Mouse (Mus musculus) embryonic facial prominence, embryonic 15.5 days (tissue): Measurements from ENCODE around the gene Acox3. TPM values are rescaled to one million over a fixed set of nuclear protein-coding genes. Genes with fewer than 3 reads are reported as not detected.

Experiments used
- ATAC-seq: fragments of 200-750 bp; cut with Nextera tagmentation; 2 replicates; pipeline ENCODE4 v1.8.0; 2017; ENCODE audit warnings: low read depth, moderate TSS enrichment; ENCODE audit not compliant: insufficient number of reproducible peaks, low FRiP score, low TSS enrichment
- H3K27ac ChIP-seq: fragments of 300-500 bp; sonication (generic); replicated peaks from 2 replicates; pipeline ENCODE4 v1.5.1; 2015; ENCODE audit warnings: mild to moderate bottlenecking, inconsistent platforms
- H3K27me3 ChIP-seq: fragments of 300-500 bp; sonication (generic); 2 replicates; pipeline ENCODE4 v1.6.1; 2015; ENCODE audit warnings: inconsistent platforms
- H3K36me3 ChIP-seq: fragments of 300-500 bp; sonication (generic); 2 replicates; pipeline ENCODE4 v1.6.1; 2015; ENCODE audit warnings: mild to moderate bottlenecking, inconsistent platforms
- H3K4me1 ChIP-seq: fragments of 300-500 bp; sonication (generic); 2 replicates; pipeline ENCODE4 v1.6.1; 2015; ENCODE audit warnings: inconsistent platforms
- H3K4me2 ChIP-seq: fragments of 300-500 bp; sonication (generic); replicated peaks from 2 replicates; pipeline ENCODE4 v1.6.1; 2015; ENCODE audit warnings: mild to moderate bottlenecking, inconsistent platforms
- H3K4me3 ChIP-seq: fragments of 300-500 bp; sonication (generic); replicated peaks from 2 replicates; pipeline ENCODE4 v1.5.1; 2015; ENCODE audit warnings: mild to moderate bottlenecking, inconsistent platforms
- H3K9ac ChIP-seq: fragments of 300-500 bp; sonication (generic); 2 replicates; pipeline ENCODE4 v1.6.1; 2015; ENCODE audit warnings: inconsistent platforms
- H3K9me3 ChIP-seq: fragments of 300-500 bp; sonication (generic); replicated peaks from 2 replicates; pipeline ENCODE4 v1.6.1; 2016; ENCODE audit warnings: inconsistent platforms
- WGBS: fragments of 180-500 bp; shearing (Covaris S2); methylation state at CpG from one replicate; pipeline ENCODE4 v1.1.7; 2015; 5-methylcytosine and 5-hydroxymethylcytosine counted together
- polyA plus RNA-seq: library from polyadenylated mRNA; unstranded; fragments of >200 nt; fragmentation: Nextera tagmentation; extraction: Ambion mirVana; gene quantifications from 2 replicates; pipeline ENCODE4 v1.2.1, GENCODE M21; 2015

The Acox3 gene
- polyA plus RNA-seq, 1 experiment from 2014 or later: 13.7 TPM

- 66% methylated on average over 11 of the region's 11 CpGs for WGBS
- H3K27ac ChIP-seq: no peak overlapping the region
- no peak for ATAC-seq
- no peak overlapping the region for H3K4me3 ChIP-seq
- H3K27me3 ChIP-seq: no peaks in the 10 kb centered on the region
- no peaks in the 10 kb centered on the region for H3K36me3 ChIP-seq
- H3K9me3 ChIP-seq: no peaks in the 10 kb centered on the region
- no peak overlapping the region for H3K9ac ChIP-seq
- peaks cover 37% of the 10 kb centered on the region for H3K4me1 ChIP-seq
- H3K4me2 ChIP-seq: no peak overlapping the region
These were observed 29.1 kb downstream of the Acox3 start for GRCm38 (mm10) chr5:35611900-35612299.

DNA sequence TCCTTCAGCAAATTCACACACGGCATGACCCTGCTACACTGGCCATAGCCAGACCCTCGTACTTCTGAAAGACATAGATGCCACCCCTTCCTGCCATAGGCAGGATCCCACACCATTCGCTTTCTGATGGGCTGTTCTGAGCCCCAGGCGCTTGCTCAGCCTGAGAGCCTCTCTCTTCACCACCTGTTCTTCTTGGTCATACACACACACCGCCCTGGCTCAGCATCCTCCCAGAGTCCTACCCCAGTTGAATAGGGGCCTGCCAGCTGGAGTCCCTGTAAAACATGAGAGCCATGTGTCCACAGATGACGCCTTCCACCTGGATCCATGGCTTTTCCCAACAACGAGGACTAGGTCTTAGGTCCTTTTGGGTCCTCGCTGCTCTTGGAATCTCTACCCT, 29.9 kb downstream of the Acox3 start:
- H3K36me3 ChIP-seq: no peaks in the 10 kb centered on the region
- peaks cover 39% of the 10 kb centered on the region for H3K4me1 ChIP-seq
- H3K27me3 ChIP-seq: no peaks in the 10 kb centered on the region
- H3K27ac ChIP-seq: no peak overlapping the region
- no peak overlapping the region for H3K4me2 ChIP-seq
- ATAC-seq: no peak
- H3K9ac ChIP-seq: no peak overlapping the region
- H3K4me3 ChIP-seq: no peak overlapping the region
- 85% methylated on average over 8 of the region's 8 CpGs for WGBS
- H3K9me3 ChIP-seq: no peaks in the 10 kb centered on the region

DNA sequence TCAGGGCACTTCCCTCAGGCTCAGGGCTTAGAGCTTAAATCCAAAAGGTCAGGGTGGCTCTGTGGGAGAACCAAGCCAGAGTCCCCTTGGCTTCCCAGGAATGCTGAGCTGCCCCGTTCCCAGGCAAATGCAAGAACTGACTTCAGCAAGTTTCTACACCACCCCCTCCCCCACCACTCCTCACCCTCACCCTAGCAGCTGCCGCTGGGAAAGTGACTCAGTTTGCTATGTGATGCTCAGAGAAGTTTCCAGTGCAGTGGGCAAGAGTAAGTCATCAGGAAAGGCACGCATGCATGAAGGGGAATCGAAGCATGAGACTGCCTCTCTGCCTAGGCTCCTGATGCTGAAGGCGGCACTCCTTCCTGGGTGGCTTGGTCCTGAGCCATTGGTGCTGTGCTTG, 34.1 kb downstream of the Acox3 start:
- H3K4me1 ChIP-seq: peaks cover 25% of the 10 kb centered on the region
- H3K4me3 ChIP-seq: no peak overlapping the region
- H3K36me3 ChIP-seq: no peaks in the 10 kb centered on the region
- H3K9ac ChIP-seq: no peak overlapping the region
- H3K27ac ChIP-seq: 0 out of 2 replicates have a peak overlapping the region, but pooled peaks have one; percentile 17
- H3K9me3 ChIP-seq: no peaks in the 10 kb centered on the region
- H3K4me2 ChIP-seq: no peak overlapping the region
- WGBS: 34% methylated on average over 5 of the region's 5 CpGs
- no peaks in the 10 kb centered on the region for H3K27me3 ChIP-seq
- ATAC-seq: no peak

GRCm38 (mm10) chr5:35621114-35621513, 38.3 kb downstream of the Acox3 start:
- no peaks in the 10 kb centered on the region for H3K36me3 ChIP-seq
- ATAC-seq: no peak
- H3K4me3 ChIP-seq: no peak overlapping the region
- H3K9me3 ChIP-seq: no peaks in the 10 kb centered on the region
- no peak overlapping the region for H3K4me2 ChIP-seq
- H3K27ac ChIP-seq: no peak overlapping the region
- no peaks in the 10 kb centered on the region for H3K27me3 ChIP-seq
- H3K9ac ChIP-seq: no peak overlapping the region
- 38% methylated on average over 4 of the region's 4 CpGs for WGBS
- H3K4me1 ChIP-seq: peaks cover 49% of the 10 kb centered on the region

GRCm38 (mm10) chr5:35623831-35624230, 41.0 kb downstream of the Acox3 start:
- Histone ChIP-seq H3K9me3 (no peaks in the 10 kb centered on the region), H3K4me2 (no peak overlapping the region), H3K36me3 (no peaks in the 10 kb centered on the region), H3K4me3 (no peak overlapping the region), H3K27ac (peak overlapping the region; percentile 71), H3K4me1 (peaks cover 45% of the 10 kb centered on the region), H3K27me3 (no peaks in the 10 kb centered on the region), H3K9ac (no peak overlapping the region)
- no peak for ATAC-seq

DNA sequence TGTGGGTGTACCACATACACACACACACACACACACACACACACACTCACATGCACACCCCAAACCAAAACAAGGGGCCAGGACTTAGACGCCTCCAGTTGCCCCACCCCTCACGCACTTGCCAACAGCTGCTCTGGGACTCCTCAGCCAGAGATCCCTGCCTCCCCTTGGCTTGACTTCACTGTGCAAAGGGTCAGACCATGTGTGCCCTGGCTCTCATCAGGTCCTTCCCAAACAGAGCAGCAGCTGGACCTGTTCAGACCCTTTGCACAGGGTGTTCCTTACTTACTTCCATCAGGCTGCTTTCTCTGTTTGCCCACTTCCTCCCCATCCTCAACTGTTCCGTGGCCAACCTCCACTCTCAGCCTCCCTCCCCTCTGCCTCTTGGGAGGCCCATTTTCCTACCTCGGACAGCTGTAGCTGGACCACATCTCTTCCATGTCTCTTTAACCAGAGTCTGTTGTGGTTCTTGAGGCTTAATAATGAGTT, 42.0 kb downstream of the Acox3 start:
- 36% methylated on average over 4 of the region's 4 CpGs for WGBS
- Histone ChIP-seq H3K36me3 (no peaks in the 10 kb centered on the region), H3K27me3 (no peaks in the 10 kb centered on the region), H3K9me3 (no peaks in the 10 kb centered on the region), H3K4me3 (no peak overlapping the region), H3K27ac (peak overlapping the region; percentile 66; the same call in 1 of the 2 replicates), H3K9ac (no peak overlapping the region), H3K4me1 (peaks cover 47% of the 10 kb centered on the region), H3K4me2 (no peak overlapping the region)
- peak; percentile 76; the same call in 1 of the 2 replicates for ATAC-seq

DNA sequence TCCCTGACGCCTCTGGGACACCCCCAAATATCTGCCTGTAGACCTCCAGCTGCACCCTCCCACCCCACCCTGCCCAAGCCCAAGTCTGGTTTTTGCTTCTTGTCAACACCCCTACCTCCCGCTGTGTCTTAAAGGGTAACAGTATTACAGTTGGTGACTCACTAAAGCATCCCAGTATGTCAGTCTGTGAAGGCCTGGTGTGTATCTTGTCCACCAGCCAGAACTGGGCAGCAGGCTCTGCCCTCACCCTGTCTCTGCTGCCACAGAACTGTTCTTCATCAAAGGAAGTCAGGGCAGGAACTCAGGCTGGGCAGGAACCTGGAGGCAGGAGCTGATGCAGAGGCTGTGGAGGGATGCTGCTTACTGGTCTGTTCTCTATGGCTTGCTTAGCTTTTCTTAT, 43.6 kb downstream of the Acox3 start:
- H3K27ac ChIP-seq: no peak overlapping the region
- H3K4me1 ChIP-seq: peaks cover 36% of the 10 kb centered on the region
- H3K9ac ChIP-seq: no peak overlapping the region
- no peaks in the 10 kb centered on the region for H3K9me3 ChIP-seq
- no peak for ATAC-seq
- H3K4me2 ChIP-seq: no peak overlapping the region
- H3K36me3 ChIP-seq: no peaks in the 10 kb centered on the region
- 90% methylated on average over 2 of the region's 2 CpGs for WGBS
- no peaks in the 10 kb centered on the region for H3K27me3 ChIP-seq
- H3K4me3 ChIP-seq: no peak overlapping the region

GRCm38 (mm10) chr5:35627307-35627840, 44.5 kb downstream of the Acox3 start:
- Histone ChIP-seq H3K27me3 (no peaks in the 10 kb centered on the region), H3K4me3 (no peak overlapping the region), H3K4me1 (peaks cover 34% of the 10 kb centered on the region), H3K9me3 (no peaks in the 10 kb centered on the region), H3K36me3 (no peaks in the 10 kb centered on the region), H3K4me2 (no peak overlapping the region), H3K9ac (no peak overlapping the region), H3K27ac (no peak overlapping the region)
- 58% methylated on average over 7 of the region's 7 CpGs for WGBS
- no peak for ATAC-seq

DNA sequence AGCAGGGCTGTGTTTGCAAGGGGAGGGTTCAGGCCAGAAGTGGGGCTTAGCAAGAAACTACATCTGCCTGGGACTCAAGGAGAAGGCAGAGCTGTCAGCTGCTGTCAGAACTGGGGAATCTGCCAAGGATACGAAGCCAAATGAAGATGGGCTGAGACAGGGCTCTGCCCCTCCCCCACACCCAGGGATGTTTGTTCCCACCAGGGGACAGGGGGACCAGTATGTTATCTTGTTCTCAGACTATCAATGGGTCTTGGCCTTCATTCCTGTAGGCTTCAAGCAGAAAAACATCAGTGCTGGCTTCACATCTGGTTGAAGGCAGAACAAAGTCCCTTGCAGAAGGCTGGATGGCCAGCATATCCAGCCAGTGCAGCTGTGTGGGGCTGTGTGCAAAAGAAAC, 45.8 kb downstream of the Acox3 start:
- Histone ChIP-seq H3K4me3 (no peak overlapping the region), H3K9ac (no peak overlapping the region), H3K27ac (peak overlapping the region; percentile 55; the same call in 1 of the 2 replicates), H3K4me1 (peaks cover 31% of the 10 kb centered on the region), H3K36me3 (no peaks in the 10 kb centered on the region), H3K9me3 (no peaks in the 10 kb centered on the region), H3K4me2 (no peak overlapping the region), H3K27me3 (no peaks in the 10 kb centered on the region)
- WGBS: 28% methylated on average over 1 of the region's 1 CpGs
- 0 out of 2 replicates have a peak, but pooled peaks have one; percentile 48 for ATAC-seq

DNA sequence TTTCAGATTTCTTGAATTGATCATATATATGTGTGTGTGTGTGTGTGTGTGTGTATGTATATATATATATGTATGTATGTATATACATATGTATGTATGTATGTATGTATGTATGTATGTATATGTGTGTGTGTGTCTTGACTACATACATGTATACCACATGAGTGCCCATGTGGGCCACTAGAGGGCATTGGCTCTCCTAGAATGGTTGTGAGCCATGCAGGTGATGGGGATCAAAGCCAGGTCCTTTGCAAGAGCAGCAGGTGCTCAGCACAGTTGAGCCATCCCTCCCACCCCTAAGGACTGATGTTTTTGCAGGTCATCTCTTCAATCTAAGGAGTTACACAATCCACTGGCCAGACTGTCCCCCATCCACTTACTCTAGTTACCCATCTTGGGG, 46.5 kb downstream of the Acox3 start:
- Histone ChIP-seq H3K36me3 (no peaks in the 10 kb centered on the region), H3K4me3 (no peak overlapping the region), H3K27me3 (no peaks in the 10 kb centered on the region), H3K9me3 (no peaks in the 10 kb centered on the region), H3K27ac (no peak overlapping the region), H3K9ac (no peak overlapping the region), H3K4me2 (no peak overlapping the region), H3K4me1 (peaks cover 25% of the 10 kb centered on the region)
- no peak for ATAC-seq

DNA sequence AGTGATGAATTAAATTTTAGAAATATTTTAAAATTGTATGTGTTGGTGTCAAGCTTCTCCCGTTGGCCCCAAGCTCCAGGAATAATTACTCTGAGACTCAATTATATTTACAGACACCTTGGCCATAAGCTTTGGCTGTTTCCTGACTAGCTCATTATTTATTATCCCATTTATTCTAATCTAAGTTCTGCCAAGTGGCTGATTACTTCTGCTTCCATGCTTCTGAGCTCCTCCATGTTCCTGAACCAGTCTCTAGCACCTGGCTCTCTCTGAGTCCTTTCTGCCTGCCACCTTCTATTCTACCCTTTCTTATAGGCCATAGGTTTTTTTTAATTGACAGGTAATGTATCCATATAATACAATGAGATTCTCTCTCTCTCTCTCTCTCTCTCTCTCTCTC, 47.9 kb downstream of the Acox3 start:
- WGBS: 82% methylated on average over 1 of the region's 1 CpGs
- no peak overlapping the region for H3K27ac ChIP-seq
- H3K4me1 ChIP-seq: peaks cover 11% of the 10 kb centered on the region; the same call in 1 of the 2 replicates
- H3K9me3 ChIP-seq: no peaks in the 10 kb centered on the region
- ATAC-seq: no peak
- H3K9ac ChIP-seq: no peak overlapping the region
- H3K36me3 ChIP-seq: no peaks in the 10 kb centered on the region
- H3K4me3 ChIP-seq: no peak overlapping the region
- no peak overlapping the region for H3K4me2 ChIP-seq
- H3K27me3 ChIP-seq: no peaks in the 10 kb centered on the region

GRCm38 (mm10) chr5:35631224-35631623, 48.4 kb downstream of the Acox3 start:
- Histone ChIP-seq H3K4me1 (peaks cover 11% of the 10 kb centered on the region; the same call in 1 of the 2 replicates), H3K9ac (no peak overlapping the region), H3K4me3 (no peak overlapping the region), H3K27ac (no peak overlapping the region), H3K4me2 (no peak overlapping the region), H3K27me3 (no peaks in the 10 kb centered on the region), H3K9me3 (no peaks in the 10 kb centered on the region), H3K36me3 (no peaks in the 10 kb centered on the region)
- WGBS: 83% methylated on average over 3 of the region's 3 CpGs
- no peak for ATAC-seq
